Mouse (Mus musculus): ENCODE measurements around the gene Itsn1.

GRCm38 (mm10) chr16:91922939-91923338 lies 193.9 kb downstream of the Itsn1 start:
- TF ChIP-seq CTCF (IDR thresholded peaks at IDR 0.05; ENCODE audit: insufficient read depth, low read length) (no peak), POLR2A (IDR thresholded peaks at IDR 0.05; ENCODE audit: borderline replicate concordance, extremely low read depth, low read depth, low read length) (no peak)
